Mouse (Mus musculus) ZHBTc4 (cell line): ENCODE results near the gene Ispd.

Experiments
- DNase-seq: peaks from one replicate; pipeline ENCODE4 v3.0.0-alpha.2; 2011; ENCODE audit warnings: low read depth, low spot score

The Ispd gene

DNA sequence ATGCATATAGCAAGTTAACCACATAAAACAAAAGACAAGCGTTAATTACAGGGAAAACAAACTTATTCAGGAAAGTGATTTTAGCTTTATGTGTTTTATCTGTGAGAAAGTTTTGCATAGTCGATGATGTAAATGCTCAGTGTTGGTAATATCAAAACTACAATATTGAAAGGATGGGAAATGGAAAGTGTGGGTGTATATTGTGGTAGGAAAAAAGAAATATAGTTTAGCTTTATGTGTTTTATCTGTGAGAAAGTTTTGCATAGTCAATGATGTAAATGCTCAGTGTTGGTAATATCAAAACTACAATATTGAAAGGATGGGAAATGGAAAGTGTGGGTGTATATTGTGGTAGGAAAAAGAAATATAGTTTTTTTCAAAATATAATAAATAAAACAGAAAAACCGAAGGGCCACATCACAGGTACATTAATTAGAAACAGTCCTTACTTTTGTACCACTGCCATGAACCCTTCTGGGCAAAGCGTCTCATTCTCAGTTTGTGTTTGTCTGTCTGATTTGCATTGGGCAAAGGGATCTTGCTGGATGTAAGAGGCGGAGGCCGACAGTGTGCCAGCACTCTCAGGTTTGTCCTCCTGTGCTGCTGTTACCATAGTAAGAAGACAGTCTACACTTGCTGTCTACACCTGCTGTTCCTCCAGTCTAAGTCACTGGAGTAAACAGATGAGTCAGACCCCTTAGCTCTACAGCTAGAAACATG, 87.2 kb downstream of the Ispd start:
- DNase-seq, result no peak

DNA sequence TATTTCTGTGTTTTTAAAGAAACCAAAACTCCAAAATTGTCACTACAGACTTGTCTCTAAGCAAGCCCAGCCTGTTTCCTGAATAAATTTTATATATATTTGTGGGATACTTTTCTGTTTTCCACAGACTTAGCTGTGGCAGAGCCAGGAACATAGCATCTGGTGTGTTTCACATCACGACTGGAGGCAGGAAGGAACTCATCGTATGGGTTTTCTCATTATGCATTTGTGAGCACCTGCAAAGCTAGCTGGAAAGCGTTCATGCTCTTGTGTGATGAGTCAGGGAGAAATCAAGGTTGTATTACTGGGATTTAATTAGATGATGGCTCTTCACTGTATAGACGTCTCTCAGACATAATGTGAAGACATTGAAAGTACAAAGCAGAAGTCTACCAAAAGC, 90.2 kb downstream of the Ispd start:
- DNase-seq, result no peak

DNA sequence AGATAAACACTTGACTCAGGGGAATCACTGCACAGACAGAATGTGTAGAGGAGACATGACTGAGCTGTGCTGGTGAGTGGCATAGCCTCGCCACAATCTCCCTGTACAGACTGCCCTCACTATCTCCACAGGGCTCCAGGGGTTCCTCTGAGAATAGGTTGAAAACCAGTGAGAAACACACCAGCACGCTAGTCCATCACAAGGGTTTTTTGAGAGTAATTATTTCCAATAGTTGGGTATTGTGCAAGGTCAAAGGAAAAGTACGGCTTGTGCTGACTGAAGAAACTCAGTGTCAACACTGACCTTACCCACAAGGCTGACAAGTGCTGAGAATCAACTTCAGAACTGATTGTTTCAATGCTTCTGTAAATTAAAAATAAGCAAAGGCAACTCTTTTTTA, 92.9 kb downstream of the Ispd start:
- DNase-seq, result no peak

- no peak for DNase-seq
Observed at GRCm38 (mm10) chr12:36475269-36475668, 94.0 kb downstream of the Ispd start.

GRCm38 (mm10) chr12:36476476-36476875, 95.2 kb downstream of the Ispd start:
- peak; percentile 60 for DNase-seq

GRCm38 (mm10) chr12:36477501-36477900, 96.3 kb downstream of the Ispd start:
- DNase-seq, result no peak

GRCm38 (mm10) chr12:36477926-36478325, 96.7 kb downstream of the Ispd start:
- DNase-seq, result no peak

DNA sequence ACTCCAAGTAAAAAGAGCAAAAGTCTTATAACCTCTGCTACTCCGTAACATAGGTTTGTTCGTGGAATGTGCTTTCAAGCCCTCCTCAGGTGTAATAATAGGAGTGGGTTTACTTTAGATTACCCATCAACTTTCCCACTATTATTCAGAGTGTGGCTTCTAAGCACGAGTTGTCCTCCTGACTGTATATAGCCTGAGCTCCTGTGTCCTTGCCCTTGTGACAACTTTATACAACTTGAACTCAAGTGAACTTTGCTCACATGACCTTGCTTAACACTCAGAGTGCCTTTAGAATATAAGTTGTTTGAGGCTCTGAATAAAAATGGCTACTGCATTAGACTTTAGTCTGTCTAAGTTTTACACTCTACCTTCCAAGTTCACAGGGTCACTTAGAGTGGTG, 100.5 kb downstream of the Ispd start:
- DNase-seq, result peak; percentile 42

DNA sequence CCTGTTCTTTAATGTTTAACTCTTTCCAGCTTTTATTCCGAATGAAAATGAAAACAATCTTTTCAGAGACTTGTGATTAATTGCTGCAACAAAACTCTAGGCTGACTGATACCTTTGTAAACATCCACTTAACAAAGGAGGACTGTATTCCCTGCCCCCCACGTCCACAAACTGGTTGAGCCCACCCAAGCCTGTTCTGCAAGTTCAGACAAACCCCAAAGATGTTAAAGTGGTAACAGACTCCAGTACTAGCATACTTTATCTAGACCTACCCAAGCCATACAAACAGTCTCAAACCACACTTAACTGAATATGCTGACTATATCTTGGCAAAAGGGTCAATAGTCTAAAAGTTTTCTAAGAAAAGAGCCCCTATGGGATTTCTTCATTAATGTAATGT, 102.1 kb downstream of the Ispd start:
- no peak for DNase-seq

DNA sequence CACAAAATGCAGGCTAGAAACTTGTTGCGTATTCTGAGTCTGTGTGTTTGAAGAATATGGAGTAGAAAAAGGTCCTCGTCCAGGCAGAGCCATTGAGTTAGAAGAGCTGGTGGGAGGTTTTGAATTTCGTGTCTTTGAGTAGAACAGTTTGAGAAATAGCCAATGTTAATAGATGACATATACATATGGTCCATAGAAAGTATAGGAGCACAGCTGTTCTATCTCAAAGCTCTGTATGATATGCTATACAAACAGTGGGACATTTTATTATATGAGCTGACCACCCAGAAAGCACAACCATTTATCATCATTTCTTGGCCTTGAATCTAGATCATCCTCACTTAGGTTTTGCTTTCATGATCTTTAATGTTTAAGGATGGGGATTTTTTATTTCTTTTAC, 116.3 kb downstream of the Ispd start:
- no peak for DNase-seq

DNA sequence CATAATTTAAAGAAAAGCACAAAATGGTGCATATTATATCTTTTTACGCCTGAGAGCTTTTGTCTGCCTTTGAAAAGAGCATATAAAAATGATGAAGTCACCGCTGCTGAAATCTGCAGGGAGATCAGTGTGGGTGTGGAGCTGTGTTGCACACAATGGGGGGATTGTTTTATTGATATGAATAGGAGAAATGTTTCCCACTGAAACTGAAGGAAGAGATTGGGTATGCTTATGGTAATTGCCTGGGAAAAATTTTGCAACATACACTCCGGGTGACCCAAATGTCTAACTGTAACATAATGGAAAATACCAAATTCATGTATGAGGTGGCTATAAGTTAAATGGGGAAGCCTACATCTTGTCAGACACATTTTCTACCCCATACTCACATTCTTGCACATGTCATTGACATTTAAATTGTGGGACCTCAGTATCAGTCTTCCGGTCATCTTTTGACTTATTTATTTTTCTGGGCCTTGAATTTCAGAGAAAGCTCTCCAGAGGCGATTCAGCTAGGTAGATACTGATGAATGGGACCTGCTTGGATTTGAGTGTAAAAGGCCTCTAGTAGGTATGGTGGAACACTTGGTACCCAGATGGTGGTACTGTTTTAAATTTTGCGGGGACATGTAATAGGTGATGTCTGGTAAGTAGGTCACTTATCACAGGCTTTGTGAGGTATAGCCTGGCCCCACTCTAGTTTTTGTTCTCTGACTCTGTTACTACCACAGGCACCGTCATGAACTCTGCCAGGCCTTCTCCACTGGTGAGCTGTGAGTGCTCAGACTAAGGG, 126.1 kb downstream of the Ispd start:
- no peak for DNase-seq

DNA sequence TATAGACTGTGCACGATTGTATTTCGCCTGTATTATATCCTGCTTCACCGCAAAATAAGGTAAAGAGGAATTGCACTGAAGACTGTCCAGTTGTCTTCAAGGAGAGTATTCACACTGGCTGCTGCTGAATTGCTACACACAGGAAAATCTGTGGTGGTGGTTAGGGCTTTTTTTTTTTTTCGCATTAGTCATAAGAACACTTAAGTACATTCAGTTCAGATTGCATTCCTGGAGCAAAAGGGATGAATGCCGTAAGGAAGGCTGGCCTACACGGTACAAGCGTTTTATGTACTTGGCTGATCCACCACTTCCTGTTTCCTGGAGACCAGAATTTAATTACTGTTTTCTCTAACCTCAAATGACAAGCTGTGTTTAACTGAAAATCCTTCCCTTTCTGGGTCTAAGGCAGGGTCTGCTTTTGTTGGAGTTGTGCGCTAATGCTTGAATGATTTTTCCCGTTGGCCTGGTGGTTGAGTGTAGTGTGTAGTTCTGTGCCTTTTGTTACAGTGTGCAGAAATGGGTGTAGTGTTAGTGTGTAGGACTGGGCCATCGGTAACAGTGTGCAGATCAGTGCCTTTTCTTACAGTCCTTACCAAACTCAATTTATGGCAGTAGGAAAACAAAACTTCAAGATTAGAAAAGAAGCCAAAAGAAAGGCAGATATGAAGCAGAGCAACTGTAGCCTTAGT, 128.8 kb downstream of the Ispd start:
- no peak for DNase-seq

DNA sequence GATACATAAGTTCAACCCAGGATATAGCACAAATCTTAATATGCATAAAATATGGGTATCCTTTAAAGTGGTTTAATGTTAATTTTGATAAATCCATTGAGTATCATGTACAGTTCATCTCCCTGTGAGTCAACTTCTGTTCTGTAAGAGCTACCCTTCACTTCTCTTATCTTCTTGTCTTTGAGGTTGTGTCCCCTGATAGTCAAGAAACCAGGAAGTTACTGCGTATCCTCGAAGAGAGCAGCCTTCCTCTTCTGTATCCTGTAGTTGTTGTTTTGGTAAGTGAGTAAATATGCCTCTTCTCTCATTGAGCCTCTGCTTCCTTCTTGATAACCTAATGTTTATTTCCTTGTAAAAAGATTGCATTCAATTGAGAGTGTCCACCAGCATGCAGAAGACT, 140.5 kb downstream of the Ispd start:
- no peak for DNase-seq

GRCm38 (mm10) chr12:36523515-36523914, 142.3 kb downstream of the Ispd start:
- DNase-seq, result no peak

GRCm38 (mm10) chr12:36530920-36531319, 149.7 kb downstream of the Ispd start:
- no peak for DNase-seq

- DNase-seq, result no peak
Observed at GRCm38 (mm10) chr12:36531421-36532072, 150.3 kb downstream of the Ispd start.

- DNase-seq, result no peak
Observed at GRCm38 (mm10) chr12:36532525-36532924, 151.3 kb downstream of the Ispd start.

DNA sequence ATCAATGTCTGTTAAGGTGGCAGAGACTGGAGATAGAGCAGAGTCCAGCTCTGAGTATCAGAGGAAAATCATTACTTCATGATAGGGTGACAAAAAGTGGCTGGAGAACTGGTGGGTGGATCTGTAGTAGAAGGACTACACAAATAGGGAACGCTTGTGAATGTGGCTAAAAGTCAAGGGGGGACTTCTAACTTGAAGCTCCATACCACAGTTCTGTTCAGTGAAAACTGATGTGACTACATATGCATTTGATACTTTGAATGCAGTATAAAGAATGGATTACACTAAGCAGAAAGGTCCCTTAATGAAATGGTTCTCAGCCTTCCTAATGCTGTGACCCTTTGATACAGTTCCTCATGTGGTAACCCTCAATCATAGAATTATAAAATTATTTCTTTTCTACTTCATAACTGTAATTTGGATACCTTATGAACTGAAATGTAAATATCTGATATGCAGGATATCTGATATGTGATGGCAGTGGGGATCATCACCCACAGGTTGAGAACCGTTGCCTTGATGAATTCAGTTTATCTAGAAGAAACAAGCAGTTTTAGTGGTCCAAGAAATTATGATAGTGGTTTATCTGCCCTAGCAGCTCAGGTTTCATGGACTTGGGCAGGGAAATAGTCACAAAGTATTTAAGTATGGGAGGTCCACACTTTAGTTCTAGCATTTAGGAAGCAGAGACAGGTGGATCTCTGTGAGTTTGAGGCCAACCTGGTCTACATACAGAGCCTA, 152.1 kb downstream of the Ispd start:
- no peak for DNase-seq

DNA sequence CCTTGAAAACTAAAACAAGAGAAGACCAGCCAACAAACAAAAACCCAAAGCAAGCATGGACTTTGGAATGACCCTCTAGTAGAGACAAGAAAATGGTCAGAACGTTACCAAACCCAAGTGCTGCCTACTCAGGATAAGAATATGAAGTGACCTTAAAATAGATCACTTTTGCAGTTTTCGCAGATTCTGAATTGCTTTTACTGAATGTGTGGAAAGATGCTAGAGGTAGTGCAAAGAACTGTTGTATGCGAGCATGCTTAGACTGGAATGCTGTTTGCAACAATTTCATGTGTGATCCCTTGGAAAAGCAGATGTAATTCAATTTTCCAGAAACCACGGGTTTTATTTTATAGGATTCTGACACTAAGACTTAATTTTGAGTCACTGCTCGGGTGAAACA, 153.3 kb downstream of the Ispd start:
- no peak for DNase-seq

DNA sequence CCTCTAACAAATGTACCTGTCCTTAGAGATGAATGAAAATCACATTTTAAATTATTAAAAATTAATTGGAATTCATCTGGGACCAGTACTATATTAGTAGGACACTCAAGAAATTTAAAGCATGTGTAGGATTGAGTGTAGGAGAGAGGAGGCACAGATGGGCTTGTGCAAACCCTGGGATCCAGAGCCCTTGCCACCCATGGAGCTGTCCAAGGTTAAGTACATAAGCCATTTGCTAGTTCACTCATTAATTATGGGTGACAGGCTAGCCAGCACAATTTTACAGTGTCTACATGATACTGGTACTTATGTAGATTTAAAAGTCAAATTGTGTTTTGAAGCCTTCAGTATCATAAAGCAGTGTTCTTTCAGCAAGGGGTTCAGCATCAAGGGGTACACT, 164.1 kb downstream of the Ispd start:
- DNase-seq, result no peak

DNA sequence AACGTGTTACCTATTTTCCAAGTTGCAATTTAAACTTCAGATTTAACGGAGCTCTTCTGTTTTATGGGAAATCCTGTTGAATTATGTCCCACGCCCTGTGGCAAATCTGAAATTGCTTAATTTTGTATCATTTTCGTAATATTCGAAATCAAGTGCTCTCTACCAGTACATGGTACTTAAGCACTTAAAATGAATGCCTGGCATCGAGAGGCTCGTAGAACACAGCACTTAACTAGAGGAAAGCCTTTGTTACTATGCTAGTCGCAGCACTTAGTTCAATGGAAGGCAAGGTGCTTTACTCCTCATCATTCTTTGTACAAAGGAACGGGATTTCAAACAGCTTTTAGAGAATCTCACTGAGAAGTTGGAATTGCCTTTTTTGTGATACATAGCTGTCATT, 168.2 kb downstream of the Ispd start:
- DNase-seq, result no peak
